Mouse (Mus musculus): ENCODE data around the gene Camsap3. TPM values are rescaled to one million over a fixed set of nuclear protein-coding genes. Genes with fewer than 3 reads are reported as not detected.

The Camsap3 gene
- polyA plus RNA-seq, 1 experiment from 2014 or later = 5.1 TPM

DNA sequence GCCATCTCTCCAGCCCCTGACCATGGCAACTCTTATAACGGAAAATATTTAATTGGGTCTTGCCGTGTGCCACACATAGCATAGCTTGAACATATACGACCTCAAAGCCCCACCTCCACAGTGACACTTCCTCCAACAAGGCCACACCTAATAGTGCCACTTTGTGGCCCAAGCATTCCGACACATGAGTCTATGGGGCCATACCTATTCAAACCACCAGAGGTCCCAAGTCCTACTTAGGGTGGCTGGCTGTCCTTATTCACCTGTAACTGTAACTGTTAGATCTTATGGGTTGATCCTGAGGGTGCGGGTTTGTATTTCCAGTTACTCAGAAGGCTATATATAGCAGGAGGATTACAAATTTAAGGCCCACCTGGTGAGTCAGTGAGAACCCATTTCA lies 40.9 kb downstream of the Camsap3 start:
- ATAC-seq (replicated peaks; ENCODE audit: insufficient number of reproducible peaks, low FRiP score, low TSS enrichment, low read depth) = no peak
- peaks cover 2% of the 10 kb centered on the region; the same call in 1 of the 2 replicates for H3K27me3 ChIP-seq (ENCODE audit: control insufficient read depth, insufficient read depth, low read length)
- peak; percentile 49 for DNase-seq (ENCODE audit: low spot score)
- no peaks in the 10 kb centered on the region for H3K9me3 ChIP-seq (replicated peaks; ENCODE audit: control insufficient read depth, low read length)
- no peaks in the 10 kb centered on the region for H3K36me3 ChIP-seq (replicated peaks; ENCODE audit: control insufficient read depth, insufficient read depth, low read depth, low read length)
- no peak overlapping the region for H3K9ac ChIP-seq (replicated peaks; ENCODE audit: low read length)
- no peaks in the 10 kb centered on the region for H3K4me1 ChIP-seq (ENCODE audit: control insufficient read depth, insufficient read depth, low read length)
- WGBS = 25% methylated on average over 5 of the region's 5 CpGs
- no peak overlapping the region for H3K27ac ChIP-seq (replicated peaks; ENCODE audit: low read depth, low read length)
- no peak overlapping the region for H3K4me3 ChIP-seq (ENCODE audit: low read depth, low read length)
- no peak overlapping the region for H3K4me2 ChIP-seq (ENCODE audit: low read depth, low read length)

DNA sequence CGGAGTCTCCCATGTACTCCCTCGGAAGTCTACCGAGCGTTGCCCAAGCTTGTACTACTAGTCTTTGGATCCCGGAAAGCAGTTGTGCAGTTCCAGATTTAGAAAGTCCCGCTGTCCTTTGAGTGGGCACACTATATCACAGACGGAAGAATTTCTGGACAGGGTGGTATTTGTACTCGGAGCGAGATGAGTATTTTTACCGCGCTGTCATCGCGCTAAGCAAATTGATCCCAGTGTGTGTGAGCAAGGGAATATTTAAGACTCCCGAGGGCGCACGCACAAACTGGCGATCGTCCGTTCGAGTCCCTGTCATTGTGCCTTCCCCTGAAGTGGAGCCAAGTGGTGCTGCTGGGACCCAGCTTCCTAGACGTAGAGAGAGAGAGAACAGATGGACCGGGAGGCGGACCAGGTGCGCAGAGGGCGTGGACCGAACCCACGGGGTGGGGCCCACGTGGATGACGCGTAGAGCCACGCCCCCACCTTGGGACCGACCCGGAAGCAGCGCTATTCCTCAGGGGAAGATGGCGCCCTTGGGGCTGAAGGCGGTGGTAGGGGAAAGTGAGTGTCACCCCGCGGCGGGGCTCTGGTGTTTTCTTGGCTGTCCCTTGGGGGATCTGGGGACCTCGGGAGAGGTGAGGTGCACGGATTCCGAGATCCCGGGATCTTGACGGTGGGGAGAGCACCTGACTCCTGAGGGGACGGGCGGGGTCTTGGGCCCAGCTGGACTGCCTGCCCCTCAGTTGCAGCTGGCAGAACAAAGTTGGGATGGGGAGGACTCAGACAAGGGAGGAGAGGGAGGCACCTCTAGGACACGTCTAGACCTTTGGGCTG lies 43.8 kb downstream of the Camsap3 start, which contains the start of gene Stxbp2:
Gene Stxbp2, plus strand, starts transcription at position 309 of the 831 bp plus-strand sequence.
- no peaks in the 10 kb centered on the region for H3K4me1 ChIP-seq (ENCODE audit: control insufficient read depth, insufficient read depth, low read length)
- DNase-seq (ENCODE audit: low spot score) (peak; percentile 70), ATAC-seq (replicated peaks; ENCODE audit: insufficient number of reproducible peaks, low FRiP score, low TSS enrichment, low read depth) (peak; percentile 68)
- H3K4me3 ChIP-seq (ENCODE audit: low read depth, low read length) = peak within 1 kb of the TSS; percentile 49
- H3K36me3 ChIP-seq (replicated peaks; ENCODE audit: control insufficient read depth, insufficient read depth, low read depth, low read length) = no peaks in the 10 kb centered on the region
- no peaks in the 10 kb centered on the region for H3K9me3 ChIP-seq (replicated peaks; ENCODE audit: control insufficient read depth, low read length)
- peak within 1 kb of the TSS; percentile 69 for H3K4me2 ChIP-seq (ENCODE audit: low read depth, low read length)
- peaks cover 2% of the 10 kb centered on the region; the same call in 1 of the 2 replicates for H3K27me3 ChIP-seq (ENCODE audit: control insufficient read depth, insufficient read depth, low read length)
- 8% methylated on average over 47 of the region's 47 CpGs for WGBS
- peak within 1 kb of the TSS; percentile 56 for H3K9ac ChIP-seq (replicated peaks; ENCODE audit: low read length)
- H3K27ac ChIP-seq (replicated peaks; ENCODE audit: low read depth, low read length) = no peak within 1 kb of the TSS

- H3K9ac ChIP-seq (replicated peaks; ENCODE audit: low read length) = peak overlapping the region; percentile 56
- H3K36me3 ChIP-seq (replicated peaks; ENCODE audit: control insufficient read depth, insufficient read depth, low read depth, low read length) = no peaks in the 10 kb centered on the region
- H3K27ac ChIP-seq (replicated peaks; ENCODE audit: low read depth, low read length) = no peak overlapping the region
- DNase-seq (ENCODE audit: low spot score) = peak; percentile 4
- 18% methylated on average over 8 of the region's 8 CpGs for WGBS
- no peak for ATAC-seq (replicated peaks; ENCODE audit: insufficient number of reproducible peaks, low FRiP score, low TSS enrichment, low read depth)
- H3K9me3 ChIP-seq (replicated peaks; ENCODE audit: control insufficient read depth, low read length) = no peaks in the 10 kb centered on the region
- peak overlapping the region; percentile 69 for H3K4me2 ChIP-seq (ENCODE audit: low read depth, low read length)
- peak overlapping the region; percentile 49 for H3K4me3 ChIP-seq (ENCODE audit: low read depth, low read length)
- H3K4me1 ChIP-seq (ENCODE audit: control insufficient read depth, insufficient read depth, low read length) = no peaks in the 10 kb centered on the region
- peaks cover 2% of the 10 kb centered on the region; the same call in 1 of the 2 replicates for H3K27me3 ChIP-seq (ENCODE audit: control insufficient read depth, insufficient read depth, low read length)
Measured at GRCm38 (mm10) chr8:3631478-3631875, 44.4 kb downstream of the Camsap3 start.

GRCm38 (mm10) chr8:3645804-3646203 lies 58.7 kb downstream of the Camsap3 start:
- no peak for ATAC-seq (replicated peaks; ENCODE audit: insufficient number of reproducible peaks, low FRiP score, low TSS enrichment, low read depth)
- no peak overlapping the region for H3K4me2 ChIP-seq (ENCODE audit: low read depth, low read length)

DNA sequence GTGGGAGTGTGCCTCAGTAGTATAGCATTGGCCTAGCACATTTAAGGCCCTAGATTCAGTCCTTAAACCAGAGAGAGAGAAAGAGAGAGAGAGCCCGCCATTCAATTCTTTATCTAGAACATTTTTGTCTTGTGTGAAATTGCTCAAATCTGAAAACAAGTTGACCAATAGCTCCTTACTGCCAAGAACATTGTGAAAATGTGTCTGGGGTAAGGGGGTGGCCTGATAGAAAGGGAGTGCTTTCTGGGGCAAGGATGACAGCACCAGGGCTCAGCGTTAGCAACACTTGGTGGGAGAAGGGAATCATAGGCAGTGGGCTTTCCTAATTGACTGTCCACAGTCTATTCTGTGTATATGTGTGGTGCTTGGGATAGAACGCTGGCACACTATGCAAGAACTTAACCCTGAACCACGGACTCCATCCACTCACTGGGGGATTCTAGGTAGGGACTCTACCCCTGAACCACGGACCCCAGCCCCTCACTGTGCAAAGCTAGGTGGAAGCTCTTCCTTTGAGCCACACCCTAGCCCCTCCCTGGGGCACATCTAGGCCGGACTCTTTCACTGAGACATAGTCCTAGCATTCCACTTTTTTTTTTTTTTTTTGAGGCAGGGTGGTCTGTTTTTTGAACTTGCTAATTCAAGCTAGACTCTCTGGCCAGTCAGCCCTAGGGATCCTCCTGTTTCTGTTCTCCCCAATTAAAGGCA lies 59.9 kb downstream of the Camsap3 start:
- Histone ChIP-seq H3K27me3 (ENCODE audit: control insufficient read depth, insufficient read depth, low read length) (no peaks in the 10 kb centered on the region), H3K27ac (replicated peaks; ENCODE audit: low read depth, low read length) (no peak overlapping the region), H3K4me3 (ENCODE audit: low read depth, low read length) (no peak overlapping the region), H3K9me3 (replicated peaks; ENCODE audit: control insufficient read depth, low read length) (no peaks in the 10 kb centered on the region), H3K9ac (replicated peaks; ENCODE audit: low read length) (no peak overlapping the region), H3K4me1 (ENCODE audit: control insufficient read depth, insufficient read depth, low read length) (no peaks in the 10 kb centered on the region), H3K36me3 (replicated peaks; ENCODE audit: control insufficient read depth, insufficient read depth, low read depth, low read length) (no peaks in the 10 kb centered on the region), H3K4me2 (ENCODE audit: low read depth, low read length) (no peak overlapping the region)
- WGBS = 77% methylated on average over 6 of the region's 6 CpGs
- ATAC-seq (replicated peaks; ENCODE audit: insufficient number of reproducible peaks, low FRiP score, low TSS enrichment, low read depth) (no peak), DNase-seq (ENCODE audit: low spot score) (no peak)

More at GRCm38 (mm10) chr8:3645804-3646203, 58.7 kb downstream of the Camsap3 start:
- no peak overlapping the region for H3K9ac ChIP-seq (replicated peaks; ENCODE audit: low read length)
- peak; percentile 24 for DNase-seq (ENCODE audit: low spot score)
- H3K27me3 ChIP-seq (ENCODE audit: control insufficient read depth, insufficient read depth, low read length) = no peaks in the 10 kb centered on the region
- H3K27ac ChIP-seq (replicated peaks; ENCODE audit: low read depth, low read length) = no peak overlapping the region
- WGBS = 20% methylated on average over 5 of the region's 5 CpGs
- no peak overlapping the region for H3K4me3 ChIP-seq (ENCODE audit: low read depth, low read length)
- no peaks in the 10 kb centered on the region for H3K36me3 ChIP-seq (replicated peaks; ENCODE audit: control insufficient read depth, insufficient read depth, low read depth, low read length)
- H3K4me1 ChIP-seq (ENCODE audit: control insufficient read depth, insufficient read depth, low read length) = no peaks in the 10 kb centered on the region
- no peaks in the 10 kb centered on the region for H3K9me3 ChIP-seq (replicated peaks; ENCODE audit: control insufficient read depth, low read length)

- DNase-seq (ENCODE audit: low spot score) = no peak
- H3K36me3 ChIP-seq (replicated peaks; ENCODE audit: control insufficient read depth, insufficient read depth, low read depth, low read length) = no peaks in the 10 kb centered on the region
- no peak overlapping the region for H3K27ac ChIP-seq (replicated peaks; ENCODE audit: low read depth, low read length)
- ATAC-seq (replicated peaks; ENCODE audit: insufficient number of reproducible peaks, low FRiP score, low TSS enrichment, low read depth) = no peak
- no peak overlapping the region for H3K4me2 ChIP-seq (ENCODE audit: low read depth, low read length)
- H3K27me3 ChIP-seq (ENCODE audit: control insufficient read depth, insufficient read depth, low read length) = no peaks in the 10 kb centered on the region
- H3K9me3 ChIP-seq (replicated peaks; ENCODE audit: control insufficient read depth, low read length) = no peaks in the 10 kb centered on the region
- H3K4me3 ChIP-seq (ENCODE audit: low read depth, low read length) = no peak overlapping the region
- H3K9ac ChIP-seq (replicated peaks; ENCODE audit: low read length) = no peak overlapping the region
- no peaks in the 10 kb centered on the region for H3K4me1 ChIP-seq (ENCODE audit: control insufficient read depth, insufficient read depth, low read length)
- WGBS = 78% methylated on average over 4 of the region's 4 CpGs
Measured at GRCm38 (mm10) chr8:3647561-3647960, 60.5 kb downstream of the Camsap3 start.

DNA sequence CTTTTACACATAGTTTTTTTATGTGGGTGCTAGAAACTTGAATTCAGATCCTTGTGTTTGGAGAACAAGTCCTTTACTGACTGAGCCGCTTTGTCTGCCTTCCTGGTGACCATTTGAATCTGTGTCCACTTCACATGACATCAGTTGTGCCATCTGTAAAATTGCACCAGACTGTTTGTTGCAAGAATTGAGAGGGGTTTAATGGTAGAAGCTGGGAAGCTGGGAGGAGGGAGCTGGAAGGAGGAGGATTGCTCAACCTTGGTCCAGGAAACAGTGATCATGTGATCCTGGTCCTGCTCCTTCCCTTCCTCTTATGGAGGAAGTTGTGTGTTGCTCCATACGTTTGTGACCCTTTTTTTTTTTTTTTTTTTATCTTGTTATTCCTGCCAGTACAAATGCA lies 61.2 kb downstream of the Camsap3 start:
- no peaks in the 10 kb centered on the region for H3K36me3 ChIP-seq (replicated peaks; ENCODE audit: control insufficient read depth, insufficient read depth, low read depth, low read length)
- WGBS = 57% methylated on average over 2 of the region's 2 CpGs
- H3K9ac ChIP-seq (replicated peaks; ENCODE audit: low read length) = no peak overlapping the region
- H3K4me2 ChIP-seq (ENCODE audit: low read depth, low read length) = no peak overlapping the region
- no peaks in the 10 kb centered on the region for H3K4me1 ChIP-seq (ENCODE audit: control insufficient read depth, insufficient read depth, low read length)
- no peaks in the 10 kb centered on the region for H3K9me3 ChIP-seq (replicated peaks; ENCODE audit: control insufficient read depth, low read length)
- DNase-seq (ENCODE audit: low spot score) (no peak), ATAC-seq (replicated peaks; ENCODE audit: insufficient number of reproducible peaks, low FRiP score, low TSS enrichment, low read depth) (no peak)
- H3K4me3 ChIP-seq (ENCODE audit: low read depth, low read length) = no peak overlapping the region
- H3K27ac ChIP-seq (replicated peaks; ENCODE audit: low read depth, low read length) = no peak overlapping the region
- H3K27me3 ChIP-seq (ENCODE audit: control insufficient read depth, insufficient read depth, low read length) = no peaks in the 10 kb centered on the region

GRCm38 (mm10) chr8:3648990-3649389 lies 61.9 kb downstream of the Camsap3 start:
- ATAC-seq (replicated peaks; ENCODE audit: insufficient number of reproducible peaks, low FRiP score, low TSS enrichment, low read depth) = no peak
- H3K27ac ChIP-seq (replicated peaks; ENCODE audit: low read depth, low read length) = no peak overlapping the region
- no peak overlapping the region for H3K4me2 ChIP-seq (ENCODE audit: low read depth, low read length)
- DNase-seq (ENCODE audit: low spot score) = peak; percentile 41
- H3K4me1 ChIP-seq (ENCODE audit: control insufficient read depth, insufficient read depth, low read length) = no peaks in the 10 kb centered on the region
- H3K9me3 ChIP-seq (replicated peaks; ENCODE audit: control insufficient read depth, low read length) = no peaks in the 10 kb centered on the region
- WGBS = 39% methylated on average over 1 of the region's 1 CpGs
- H3K9ac ChIP-seq (replicated peaks; ENCODE audit: low read length) = no peak overlapping the region
- H3K4me3 ChIP-seq (ENCODE audit: low read depth, low read length) = no peak overlapping the region
- no peaks in the 10 kb centered on the region for H3K36me3 ChIP-seq (replicated peaks; ENCODE audit: control insufficient read depth, insufficient read depth, low read depth, low read length)
- H3K27me3 ChIP-seq (ENCODE audit: control insufficient read depth, insufficient read depth, low read length) = no peaks in the 10 kb centered on the region

All from embryonic facial prominence, embryonic 11.5 days (tissue).